Mouse (Mus musculus) E14TG2a.4 (cell line): Measurements from ENCODE around the gene Wnt4.

ENCODE experiments used
- CTCF ChIP-seq: conservative IDR thresholded peaks from 2 replicates; pipeline ENCODE4 v1.5.1; 2014; ENCODE audit warnings: low read length
- NANOG ChIP-seq: IDR thresholded peaks from 2 replicates; pipeline ENCODE4 v1.6.1; 2014; ENCODE audit warnings: borderline replicate concordance, low read length, mixed read lengths
- POU5F1 ChIP-seq: IDR thresholded peaks from 2 replicates; pipeline ENCODE4 v1.6.1; 2014; ENCODE audit warnings: low read length, borderline replicate concordance

DNA sequence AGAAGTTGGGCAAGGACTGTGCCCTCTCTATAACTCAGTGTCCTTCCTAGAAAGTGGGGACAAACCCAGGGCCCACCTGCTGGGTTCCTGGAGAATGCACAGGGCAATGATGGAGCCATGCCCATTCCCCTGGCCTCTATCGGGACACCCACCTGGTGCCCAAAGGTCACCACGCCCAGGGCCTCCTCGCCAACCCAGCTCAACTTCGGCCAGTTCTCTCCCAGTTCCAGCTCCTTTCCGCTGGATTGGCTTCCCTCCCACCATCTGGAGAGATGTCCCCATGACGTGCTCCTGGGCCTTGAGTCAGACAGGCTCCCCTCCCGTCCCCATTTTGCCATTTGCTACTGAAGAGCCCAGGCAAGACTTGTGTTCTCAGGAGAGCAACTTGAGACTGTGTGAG is 15.3 kb downstream of the Wnt4 start:
- TF ChIP-seq CTCF (no peak), POU5F1 (no peak), NANOG (no peak)
